Mouse (Mus musculus) C2C12 (cell line): Measurements from ENCODE around the gene Folr2.

Source experiments
- CEBPB ChIP-seq: IDR thresholded peaks from one replicate; pipeline ENCODE4 v1.6.1; 2011; ENCODE audit warnings: low read depth, mild to moderate bottlenecking, control low read depth, moderate library complexity
- CTCF ChIP-seq: IDR thresholded peaks from one replicate; pipeline ENCODE4 v1.5.1; 2011; ENCODE audit not compliant: control insufficient read depth, insufficient read depth, insufficient read length
- MAX ChIP-seq: IDR thresholded peaks from one replicate; pipeline ENCODE4 v1.6.1; 2011; ENCODE audit warnings: mild to moderate bottlenecking, control low read depth
- MYOG ChIP-seq: IDR thresholded peaks from one replicate; pipeline ENCODE4 v1.6.1; 2011; ENCODE audit not compliant: control insufficient read depth, insufficient read length; ENCODE audit errors: extremely low read depth
- USF1 ChIP-seq: IDR thresholded peaks from one replicate; pipeline ENCODE4 v1.6.1; 2011; ENCODE audit warnings: low read depth, mild to moderate bottlenecking, control low read depth, moderate library complexity

GRCm38 (mm10) chr7:101862291-101862690 lies 5.3 kb upstream of the Folr2 start:
- TF ChIP-seq USF1 (no peak), CTCF (no peak), MYOG (no peak), MAX (no peak), CEBPB (no peak)
